Mouse (Mus musculus): ENCODE data around the gene Pik3cd.

Gene Pik3cd

GRCm38 (mm10) chr4:149609256-149610025 lies 92.9 kb downstream of the Pik3cd start:
- in situ Hi-C loops (cut with MboI, MseI), result loop anchor here (5.0 kb wide), 1 partner anchor 62 kb away; no protein-coding TSS in a partner anchor

- in situ Hi-C loops (cut with MboI, MseI), result loop anchor here (5.0 kb wide), 1 partner anchor 61 kb away; no protein-coding TSS in a partner anchor
Measured at GRCm38 (mm10) chr4:149608309-149608638, 94.1 kb downstream of the Pik3cd start.

GRCm38 (mm10) chr4:149607591-149608308 lies 94.6 kb downstream of the Pik3cd start:
- in situ Hi-C loops (cut with MboI, MseI), result loop anchor here (5.0 kb wide), 1 partner anchor 60 kb away; no protein-coding TSS in a partner anchor

GRCm38 (mm10) chr4:149606766-149607358 lies 95.5 kb downstream of the Pik3cd start:
- in situ Hi-C loops (cut with MboI, MseI), result loop anchor here (5.0 kb wide), 1 partner anchor 60 kb away; no protein-coding TSS in a partner anchor

GRCm38 (mm10) chr4:149606056-149606455 lies 96.3 kb downstream of the Pik3cd start:
- in situ Hi-C loops (cut with MboI, MseI), result loop anchor here (5.0 kb wide), 1 partner anchor 59 kb away; no protein-coding TSS in a partner anchor

- in situ Hi-C loops (cut with MboI, MseI), result no loop called here
Measured at GRCm38 (mm10) chr4:149604518-149604917, 97.9 kb downstream of the Pik3cd start.

- in situ Hi-C loops (cut with MboI, MseI), result no loop called here
Measured at GRCm38 (mm10) chr4:149603860-149604259, 98.5 kb downstream of the Pik3cd start.

GRCm38 (mm10) chr4:149602236-149602635 lies 100.1 kb downstream of the Pik3cd start:
- in situ Hi-C loops (cut with MboI, MseI), result no loop called here

GRCm38 (mm10) chr4:149601484-149601883 lies 100.9 kb downstream of the Pik3cd start:
- in situ Hi-C loops (cut with MboI, MseI), result no loop called here

GRCm38 (mm10) chr4:149600130-149600529 lies 102.2 kb downstream of the Pik3cd start:
- in situ Hi-C loops (cut with MboI, MseI), result no loop called here

GRCm38 (mm10) chr4:149599549-149599948 lies 102.8 kb downstream of the Pik3cd start:
- in situ Hi-C loops (cut with MboI, MseI), result no loop called here
